Mouse (Mus musculus) ES-Bruce4 (cell line): Measurements from ENCODE around the gene Cntn4. TPM values are rescaled to one million over a fixed set of nuclear protein-coding genes. Genes with fewer than 3 reads are reported as not detected.

Source experiments
- H3K27ac ChIP-seq: 2 replicates; pipeline ENCODE4 v1.5.1; 2012; ENCODE audit warnings: low read length, inconsistent platforms; ENCODE audit not compliant: insufficient read depth
- H3K27me3 ChIP-seq: 2 replicates; pipeline ENCODE4 v1.6.1; 2012; ENCODE audit warnings: mild to moderate bottlenecking, low read length, inconsistent platforms; ENCODE audit not compliant: control insufficient read depth, poor library complexity, insufficient read depth, severe bottlenecking
- H3K36me3 ChIP-seq: 2 replicates; pipeline ENCODE4 v1.6.1; 2012; ENCODE audit warnings: inconsistent platforms, mild to moderate bottlenecking, low read length, moderate library complexity; ENCODE audit not compliant: control insufficient read depth, poor library complexity, insufficient read depth, severe bottlenecking
- H3K4me1 ChIP-seq: one replicate; pipeline ENCODE4 v1.8.1; 2011; ENCODE audit warnings: low read length; ENCODE audit not compliant: control insufficient read depth, insufficient read depth
- H3K4me3 ChIP-seq: 2 replicates; pipeline ENCODE4 v1.5.1; 2011; ENCODE audit warnings: low read depth, mild to moderate bottlenecking, low read length
- H3K9ac ChIP-seq: 2 replicates; pipeline ENCODE4 v1.6.1; 2012; ENCODE audit warnings: low read depth, mild to moderate bottlenecking, inconsistent platforms; ENCODE audit not compliant: poor library complexity, severe bottlenecking
- H3K9me3 ChIP-seq: replicated peaks from 2 replicates; pipeline ENCODE4 v1.6.1; 2012; ENCODE audit warnings: mild to moderate bottlenecking, low read length, inconsistent platforms; ENCODE audit not compliant: control insufficient read depth, poor library complexity, insufficient read depth, severe bottlenecking
- CTCF ChIP-seq: IDR thresholded peaks from one replicate; pipeline ENCODE4 v1.8.1; 2011; ENCODE audit warnings: low read depth, low read length
- EP300 ChIP-seq: IDR thresholded peaks from 2 replicates; pipeline ENCODE4 v1.6.1; 2011; ENCODE audit warnings: low read depth, low read length; ENCODE audit not compliant: insufficient read depth
- POLR2A ChIP-seq: IDR thresholded peaks from one replicate; pipeline ENCODE4 v1.8.1; 2011; ENCODE audit warnings: low read length; ENCODE audit not compliant: insufficient read depth
- polyA plus RNA-seq: library from polyadenylated mRNA; stranded (reverse); fragments of >200 nt; gene quantifications from 2 replicates; pipeline ENCODE4 v1.2.4, GENCODE M21; 2011; ENCODE audit warnings: low read depth; ENCODE audit not compliant: missing spikeins, insufficient read depth, insufficient read length

Cntn4 gene
- polyA plus RNA-seq, 1 experiment, result not detected

DNA sequence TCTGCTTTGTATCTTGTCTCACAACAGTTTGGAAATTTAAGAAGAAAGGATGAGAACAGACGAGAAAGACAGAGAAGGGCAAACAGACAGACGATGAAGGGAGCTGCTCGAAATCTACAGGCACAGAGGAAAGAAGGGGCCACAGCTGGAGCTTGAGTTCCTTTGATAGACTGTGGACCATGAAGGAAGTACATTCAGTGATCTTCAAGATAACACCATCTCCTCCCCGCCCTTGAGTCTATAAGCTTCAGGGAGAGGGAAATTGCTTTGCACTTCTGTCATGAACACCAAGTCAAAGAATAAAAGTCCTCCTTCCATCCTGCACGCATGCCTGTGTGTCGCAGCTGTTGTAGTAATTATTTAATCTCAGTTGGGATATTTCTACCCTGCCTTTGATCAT lies 1048.6 kb downstream of the Cntn4 start:
- TF ChIP-seq EP300, result no peak
- no peak for TF ChIP-seq CTCF
- no peak for TF ChIP-seq POLR2A
- Histone ChIP-seq H3K36me3 (no peaks in the 10 kb centered on the region), H3K9ac (no peak overlapping the region), H3K27me3 (no peaks in the 10 kb centered on the region), H3K27ac (no peak overlapping the region), H3K4me1 (no peaks in the 10 kb centered on the region), H3K9me3 (no peaks in the 10 kb centered on the region), H3K4me3 (no peak overlapping the region)

DNA sequence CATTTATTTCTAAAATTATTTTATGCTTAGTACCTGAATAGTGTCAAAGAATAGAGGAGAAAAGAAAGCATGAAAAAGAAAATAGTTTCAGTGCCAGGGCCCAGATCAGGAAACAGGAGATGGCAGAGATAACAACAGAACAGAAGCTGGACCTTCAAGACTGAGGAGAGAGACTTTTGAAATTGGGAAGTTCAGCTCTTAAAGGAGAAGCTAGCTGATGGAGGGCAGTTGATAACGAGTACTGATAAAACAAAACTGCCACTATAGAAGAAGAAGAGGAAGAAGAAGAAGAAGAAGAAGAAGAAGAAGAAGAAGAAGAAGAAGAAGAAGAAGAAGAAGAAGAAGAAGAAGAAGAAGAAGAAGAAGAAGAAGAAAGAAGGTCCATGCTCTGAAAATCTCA lies 1050.2 kb downstream of the Cntn4 start:
- no peaks in the 10 kb centered on the region for H3K4me1 ChIP-seq
- TF ChIP-seq POLR2A (no peak), CTCF (no peak), EP300 (no peak)
- no peaks in the 10 kb centered on the region; the same call in 1 of the 2 replicates for H3K27me3 ChIP-seq
- no peaks in the 10 kb centered on the region for H3K9me3 ChIP-seq
- no peak overlapping the region for H3K4me3 ChIP-seq
- no peak overlapping the region for H3K9ac ChIP-seq
- no peaks in the 10 kb centered on the region for H3K36me3 ChIP-seq
- H3K27ac ChIP-seq, result no peak overlapping the region

DNA sequence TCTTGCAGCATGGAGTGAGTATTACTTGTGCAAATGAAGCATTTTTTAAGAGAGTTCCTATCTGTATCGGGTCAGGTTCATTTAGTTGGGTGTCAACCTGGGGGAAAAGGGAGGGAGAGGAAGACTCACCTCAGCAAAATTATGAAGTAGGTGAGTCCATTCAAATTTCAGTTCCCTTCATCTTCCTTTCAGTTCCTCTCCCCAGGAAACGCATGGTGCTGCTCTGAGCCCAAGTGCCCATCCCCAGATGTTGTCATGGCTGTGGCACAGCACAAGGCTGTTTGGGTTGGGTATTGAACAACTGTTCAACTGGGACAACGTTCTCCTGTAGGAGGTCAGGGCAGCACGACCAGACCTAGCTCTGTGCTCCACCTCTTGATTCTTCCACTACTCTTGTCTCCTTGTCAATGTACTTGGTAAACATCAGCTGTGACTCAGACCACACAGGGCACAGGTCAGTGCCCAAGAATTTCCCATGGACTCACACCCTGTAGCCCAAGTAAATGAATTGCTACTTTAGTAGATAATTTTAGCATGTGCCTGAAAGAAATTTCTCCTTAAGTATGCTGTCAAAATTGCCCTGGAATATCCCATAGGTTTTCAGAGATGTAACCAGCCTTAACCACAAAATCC lies 1052.3 kb downstream of the Cntn4 start:
- no peaks in the 10 kb centered on the region; the same call in 1 of the 2 replicates for H3K27me3 ChIP-seq
- no peaks in the 10 kb centered on the region for H3K36me3 ChIP-seq
- no peak overlapping the region for H3K9ac ChIP-seq
- TF ChIP-seq EP300 (no peak), POLR2A (no peak), CTCF (no peak)
- H3K27ac ChIP-seq, result no peak overlapping the region
- H3K4me1 ChIP-seq, result no peaks in the 10 kb centered on the region
- no peaks in the 10 kb centered on the region for H3K9me3 ChIP-seq
- no peak overlapping the region for H3K4me3 ChIP-seq

- TF ChIP-seq EP300 (no peak), CTCF (no peak), POLR2A (no peak)
- no peak overlapping the region for H3K9ac ChIP-seq
- H3K27ac ChIP-seq, result no peak overlapping the region
- H3K4me1 ChIP-seq, result no peaks in the 10 kb centered on the region
- H3K9me3 ChIP-seq, result no peaks in the 10 kb centered on the region
- H3K4me3 ChIP-seq, result no peak overlapping the region
- no peaks in the 10 kb centered on the region for H3K36me3 ChIP-seq
- no peaks in the 10 kb centered on the region; the same call in 1 of the 2 replicates for H3K27me3 ChIP-seq
Observed at GRCm38 (mm10) chr6:106732563-106732962, 1055.1 kb downstream of the Cntn4 start.

DNA sequence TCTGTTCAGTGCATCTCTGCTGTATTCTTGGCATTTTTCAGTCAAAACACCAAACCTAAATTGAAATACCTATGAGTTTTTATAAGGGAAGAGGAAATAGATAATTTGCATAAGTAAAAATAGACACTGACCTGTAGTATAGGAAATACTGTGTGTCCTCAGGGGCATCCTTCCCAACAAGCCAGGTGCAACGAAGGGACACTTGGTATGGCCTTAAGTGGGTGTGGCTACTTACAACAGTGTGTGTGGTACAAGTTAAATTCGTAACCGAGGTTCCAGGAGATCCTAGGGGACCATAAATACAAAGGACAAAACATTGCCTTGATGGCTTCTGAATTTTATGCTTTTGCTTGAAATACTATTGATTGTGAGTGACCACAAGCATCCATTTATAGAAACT lies 1060.8 kb downstream of the Cntn4 start:
- no peak overlapping the region for H3K4me3 ChIP-seq
- H3K4me1 ChIP-seq, result no peaks in the 10 kb centered on the region
- no peak overlapping the region for H3K9ac ChIP-seq
- H3K36me3 ChIP-seq, result no peaks in the 10 kb centered on the region
- H3K27ac ChIP-seq, result no peak overlapping the region
- TF ChIP-seq EP300 (no peak), POLR2A (no peak), CTCF (no peak)
- H3K9me3 ChIP-seq, result no peaks in the 10 kb centered on the region
- no peaks in the 10 kb centered on the region for H3K27me3 ChIP-seq

- no peak overlapping the region for H3K9ac ChIP-seq
- H3K9me3 ChIP-seq, result no peaks in the 10 kb centered on the region
- H3K27me3 ChIP-seq, result no peaks in the 10 kb centered on the region
- no peak overlapping the region for H3K27ac ChIP-seq
- H3K36me3 ChIP-seq, result no peaks in the 10 kb centered on the region
- no peak overlapping the region for H3K4me3 ChIP-seq
- TF ChIP-seq EP300 (no peak), POLR2A (no peak), CTCF (no peak)
- H3K4me1 ChIP-seq, result no peaks in the 10 kb centered on the region
Observed at GRCm38 (mm10) chr6:106740244-106740825, 1062.9 kb downstream of the Cntn4 start.
